Mouse (Mus musculus) forebrain, embryonic 13.5 days (tissue): ENCODE data around the gene Ripor1. TPM values are rescaled to one million over a fixed set of nuclear protein-coding genes. Genes with fewer than 3 reads are reported as not detected.

Experiments
- ATAC-seq: fragments of 200-750 bp; cut with Nextera tagmentation; 2 replicates; pipeline ENCODE4 v1.8.0; 2017
- H3K27ac ChIP-seq: fragments of 300-500 bp; sonication (generic); 2 replicates; pipeline ENCODE4 v1.5.1; 2015; ENCODE audit warnings: inconsistent platforms, mild to moderate bottlenecking, moderate library complexity
- H3K27me3 ChIP-seq: fragments of 300-500 bp; sonication (generic); 2 replicates; pipeline ENCODE4 v1.6.1; 2015; ENCODE audit warnings: mild to moderate bottlenecking, inconsistent platforms
- H3K36me3 ChIP-seq: fragments of 300-500 bp; sonication (generic); 2 replicates; pipeline ENCODE4 v1.6.1; 2015; ENCODE audit warnings: mild to moderate bottlenecking, inconsistent platforms; ENCODE audit not compliant: poor library complexity, severe bottlenecking
- H3K4me1 ChIP-seq: fragments of 300-500 bp; sonication (generic); 2 replicates; pipeline ENCODE4 v1.6.1; 2015; ENCODE audit warnings: inconsistent platforms
- H3K4me2 ChIP-seq: fragments of 300-500 bp; sonication (generic); 2 replicates; pipeline ENCODE4 v1.6.1; 2015; ENCODE audit warnings: inconsistent platforms, mild to moderate bottlenecking, moderate library complexity
- H3K4me3 ChIP-seq: fragments of 300-500 bp; sonication (generic); 2 replicates; pipeline ENCODE4 v1.5.1; 2015; ENCODE audit warnings: mild to moderate bottlenecking, inconsistent platforms
- H3K9ac ChIP-seq: fragments of 300-500 bp; sonication (generic); 2 replicates; pipeline ENCODE4 v1.6.1; 2015; ENCODE audit warnings: mild to moderate bottlenecking, inconsistent platforms
- H3K9me3 ChIP-seq: fragments of 300-500 bp; sonication (generic); replicated peaks from 2 replicates; pipeline ENCODE4 v1.6.1; 2016; ENCODE audit warnings: inconsistent platforms
- WGBS: fragments of 180-500 bp; shearing (Covaris S2); methylation state at CpG from one replicate; pipeline ENCODE4 v1.1.7; 2015; 5-methylcytosine and 5-hydroxymethylcytosine counted together
- polyA plus RNA-seq: library from polyadenylated mRNA; unstranded; fragments of >200 nt; fragmentation: Nextera tagmentation; extraction: Ambion mirVana; gene quantifications from 2 replicates; pipeline ENCODE4 v1.2.1, GENCODE M21; 2015

Ripor1 gene
- polyA plus RNA-seq, 1 experiment from 2014 or later: 17.6 TPM

- Histone ChIP-seq H3K9ac (0 out of 2 replicates have a peak overlapping the region, but pooled peaks have one; percentile 28), H3K27me3 (no peaks in the 10 kb centered on the region), H3K27ac (peak overlapping the region; percentile 82), H3K9me3 (no peaks in the 10 kb centered on the region), H3K4me2 (no peak overlapping the region), H3K4me3 (no peak overlapping the region), H3K36me3 (peaks cover 61% of the 10 kb centered on the region), H3K4me1 (peaks cover 34% of the 10 kb centered on the region)
- WGBS: 89% methylated on average over 21 of the region's 21 CpGs
- no peak for ATAC-seq
These were observed 16.1 kb downstream of the Ripor1 start for GRCm38 (mm10) chr8:105620946-105621720.

- 29% methylated on average over 4 of the region's 4 CpGs for WGBS
- no peaks in the 10 kb centered on the region for H3K9me3 ChIP-seq
- ATAC-seq: peak; percentile 23
- 0 out of 2 replicates have a peak overlapping the region, but pooled peaks have one; percentile 28 for H3K9ac ChIP-seq
- H3K4me2 ChIP-seq: no peak overlapping the region
- peak overlapping the region; percentile 82 for H3K27ac ChIP-seq
- 0 out of 2 replicates have a peak overlapping the region, but pooled peaks have one; percentile 3 for H3K4me3 ChIP-seq
- no peaks in the 10 kb centered on the region for H3K27me3 ChIP-seq
- H3K36me3 ChIP-seq: peaks cover 54% of the 10 kb centered on the region
- peaks cover 37% of the 10 kb centered on the region for H3K4me1 ChIP-seq
These were observed 16.8 kb downstream of the Ripor1 start for GRCm38 (mm10) chr8:105621841-105622240.

- Histone ChIP-seq H3K27ac (peak overlapping the region; percentile 82), H3K4me1 (peaks cover 37% of the 10 kb centered on the region), H3K36me3 (peaks cover 48% of the 10 kb centered on the region), H3K9me3 (no peaks in the 10 kb centered on the region), H3K27me3 (no peaks in the 10 kb centered on the region), H3K4me3 (0 out of 2 replicates have a peak overlapping the region, but pooled peaks have one; percentile 3), H3K9ac (peak overlapping the region; percentile 30; the same call in 1 of the 2 replicates), H3K4me2 (no peak overlapping the region)
- peak; percentile 90 for ATAC-seq
- WGBS: 5% methylated on average over 8 of the region's 8 CpGs
These were observed 17.4 kb downstream of the Ripor1 start for GRCm38 (mm10) chr8:105622421-105622920.

GRCm38 (mm10) chr8:105623118-105623517, 18.1 kb downstream of the Ripor1 start:
- H3K9me3 ChIP-seq: no peaks in the 10 kb centered on the region
- peaks cover 41% of the 10 kb centered on the region for H3K36me3 ChIP-seq
- H3K27ac ChIP-seq: peak overlapping the region; percentile 82; the same call in 1 of the 2 replicates
- H3K4me3 ChIP-seq: no peak overlapping the region
- H3K9ac ChIP-seq: peak overlapping the region; percentile 30; the same call in 1 of the 2 replicates
- H3K4me2 ChIP-seq: no peak overlapping the region
- H3K27me3 ChIP-seq: no peaks in the 10 kb centered on the region
- no peak for ATAC-seq
- 22% methylated on average over 5 of the region's 5 CpGs for WGBS
- peaks cover 37% of the 10 kb centered on the region for H3K4me1 ChIP-seq

GRCm38 (mm10) chr8:105623679-105624245, 18.7 kb downstream of the Ripor1 start:
- no peaks in the 10 kb centered on the region for H3K9me3 ChIP-seq
- 54% methylated on average over 7 of the region's 7 CpGs for WGBS
- peaks cover 35% of the 10 kb centered on the region for H3K36me3 ChIP-seq
- ATAC-seq: no peak
- peak overlapping the region; percentile 30; the same call in 1 of the 2 replicates for H3K9ac ChIP-seq
- H3K27ac ChIP-seq: no peak overlapping the region
- H3K4me2 ChIP-seq: no peak overlapping the region
- no peak overlapping the region for H3K4me3 ChIP-seq
- H3K4me1 ChIP-seq: peaks cover 37% of the 10 kb centered on the region
- no peaks in the 10 kb centered on the region for H3K27me3 ChIP-seq

GRCm38 (mm10) chr8:105624401-105624800, 19.3 kb downstream of the Ripor1 start:
- Histone ChIP-seq H3K4me2 (no peak overlapping the region), H3K4me3 (no peak overlapping the region), H3K9ac (peak overlapping the region; percentile 30; the same call in 1 of the 2 replicates), H3K27me3 (no peaks in the 10 kb centered on the region), H3K36me3 (peaks cover 29% of the 10 kb centered on the region), H3K9me3 (no peaks in the 10 kb centered on the region), H3K4me1 (peaks cover 37% of the 10 kb centered on the region), H3K27ac (peak overlapping the region; percentile 48; the same call in 1 of the 2 replicates)
- 61% methylated on average over 3 of the region's 3 CpGs for whole genome bisulfite sequencing
- ATAC-seq: no peak

GRCm38 (mm10) chr8:105624831-105625230, 19.8 kb downstream of the Ripor1 start:
- Histone ChIP-seq H3K36me3 (peaks cover 24% of the 10 kb centered on the region), H3K27me3 (no peaks in the 10 kb centered on the region), H3K9ac (no peak overlapping the region), H3K4me1 (peaks cover 37% of the 10 kb centered on the region), H3K27ac (peak overlapping the region; percentile 48; the same call in 1 of the 2 replicates), H3K4me3 (no peak overlapping the region), H3K4me2 (no peak overlapping the region), H3K9me3 (no peaks in the 10 kb centered on the region)
- ATAC-seq: no peak
- 83% methylated on average over 1 of the region's 1 CpGs for WGBS

GRCm38 (mm10) chr8:105626086-105626485, 21.0 kb downstream of the Ripor1 start:
- peaks cover 37% of the 10 kb centered on the region for H3K4me1 ChIP-seq
- H3K4me3 ChIP-seq: no peak overlapping the region
- no peaks in the 10 kb centered on the region for H3K9me3 ChIP-seq
- no peak for ATAC-seq
- no peak overlapping the region for H3K27ac ChIP-seq
- no peak overlapping the region for H3K9ac ChIP-seq
- no peak overlapping the region for H3K4me2 ChIP-seq
- no peaks in the 10 kb centered on the region for H3K27me3 ChIP-seq
- WGBS: 71% methylated on average over 1 of the region's 1 CpGs
- peaks cover 12% of the 10 kb centered on the region for H3K36me3 ChIP-seq

- ATAC-seq: no peak
- H3K4me3 ChIP-seq: no peak overlapping the region
- no peaks in the 10 kb centered on the region for H3K36me3 ChIP-seq
- no peak overlapping the region for H3K9ac ChIP-seq
- no peak overlapping the region for H3K4me2 ChIP-seq
- H3K27ac ChIP-seq: no peak overlapping the region
- no peaks in the 10 kb centered on the region for H3K9me3 ChIP-seq
- H3K4me1 ChIP-seq: peaks cover 11% of the 10 kb centered on the region
- no peaks in the 10 kb centered on the region for H3K27me3 ChIP-seq
- 94% methylated on average over 4 of the region's 4 CpGs for WGBS
These were observed 24.3 kb downstream of the Ripor1 start for GRCm38 (mm10) chr8:105629337-105629736.

GRCm38 (mm10) chr8:105634771-105635458, 29.9 kb downstream of the Ripor1 start:
- H3K4me3 ChIP-seq: peak overlapping the region; percentile 90
- ATAC-seq: no peak
- H3K9me3 ChIP-seq: no peaks in the 10 kb centered on the region
- H3K27me3 ChIP-seq: no peaks in the 10 kb centered on the region
- H3K9ac ChIP-seq: peak overlapping the region; percentile 99; the same call in 1 of the 2 replicates
- no peak overlapping the region for H3K27ac ChIP-seq
- peak overlapping the region; percentile 89 for H3K4me2 ChIP-seq
- H3K36me3 ChIP-seq: no peaks in the 10 kb centered on the region
- peaks cover 33% of the 10 kb centered on the region for H3K4me1 ChIP-seq
- WGBS: 86% methylated on average over 2 of the region's 2 CpGs

GRCm38 (mm10) chr8:105635481-105635880, 30.4 kb downstream of the Ripor1 start:
- H3K9ac ChIP-seq: peak overlapping the region; percentile 99
- H3K36me3 ChIP-seq: no peaks in the 10 kb centered on the region
- H3K9me3 ChIP-seq: no peaks in the 10 kb centered on the region
- no peak overlapping the region for H3K27ac ChIP-seq
- under 1% methylated on average over 11 of the region's 11 CpGs for WGBS
- peaks cover 38% of the 10 kb centered on the region for H3K4me1 ChIP-seq
- H3K4me3 ChIP-seq: peak overlapping the region; percentile 90
- ATAC-seq: no peak
- peak overlapping the region; percentile 89 for H3K4me2 ChIP-seq
- H3K27me3 ChIP-seq: no peaks in the 10 kb centered on the region
